Mouse (Mus musculus) embryonic facial prominence, embryonic 14.5 days (tissue): ENCODE measurements at regions not wholly inside any gene's neighbourhood (a gene's known extent, or its start where the extent isn't known, plus 50 kb on each side); places are given as distances from the start of the nearest gene placed in this dataset.

Experiments
- ATAC-seq: fragments of 200-750 bp; cut with Nextera tagmentation; 2 replicates; pipeline ENCODE4 v1.8.0; 2017; ENCODE audit warnings: low read depth, moderate number of reproducible peaks, moderate TSS enrichment
- DNase-seq: peaks from one replicate; pipeline ENCODE4 v3.0.0-alpha.2; 2015; ENCODE audit warnings: low spot score
- H3K27ac ChIP-seq: fragments of 300-500 bp; sonication (generic); replicated peaks from 2 replicates; pipeline ENCODE4 v1.5.1; 2014; ENCODE audit warnings: low read depth, mild to moderate bottlenecking, low read length, moderate library complexity
- H3K27me3 ChIP-seq: fragments of 300-500 bp; sonication (generic); replicated peaks from 2 replicates; pipeline ENCODE4 v1.6.1; 2014; ENCODE audit warnings: low read length; ENCODE audit not compliant: control insufficient read depth, insufficient read depth
- H3K36me3 ChIP-seq: fragments of 300-500 bp; sonication (generic); 2 replicates; pipeline ENCODE4 v1.6.1; 2014; ENCODE audit warnings: low read length, mixed read lengths; ENCODE audit not compliant: control insufficient read depth, insufficient read depth
- H3K4me1 ChIP-seq: fragments of 300-500 bp; sonication (generic); 2 replicates; pipeline ENCODE4 v1.6.1; 2014; ENCODE audit warnings: antibody characterized with exemption, low read length; ENCODE audit not compliant: control insufficient read depth, insufficient read depth
- H3K4me2 ChIP-seq: fragments of 300-500 bp; sonication (generic); 2 replicates; pipeline ENCODE4 v1.6.1; 2014; ENCODE audit warnings: low read depth, mild to moderate bottlenecking, low read length, moderate library complexity, mixed read lengths
- H3K4me3 ChIP-seq: fragments of 300-500 bp; sonication (generic); 2 replicates; pipeline ENCODE4 v1.5.1; 2014; ENCODE audit warnings: low read depth, mild to moderate bottlenecking, low read length
- H3K9ac ChIP-seq: fragments of 300-500 bp; sonication (generic); 2 replicates; pipeline ENCODE4 v1.6.1; 2014; ENCODE audit warnings: low read depth, mild to moderate bottlenecking, low read length, moderate library complexity, mixed read lengths
- H3K9me3 ChIP-seq: fragments of 300-500 bp; sonication (generic); 2 replicates; pipeline ENCODE4 v1.6.1; 2016; ENCODE audit warnings: low read length; ENCODE audit not compliant: control insufficient read depth
- WGBS: fragments of 180-500 bp; shearing (Covaris S2); extraction: QIAGEN DNeasy Blood & Tissue Kit; methylation state at CpG from one replicate; pipeline ENCODE4 v1.1.7; 2014; 5-methylcytosine and 5-hydroxymethylcytosine counted together

- no peak overlapping the region for H3K4me3 ChIP-seq
- no peaks in the 10 kb centered on the region for H3K27me3 ChIP-seq
- no peak for DNase-seq
- H3K27ac ChIP-seq, result no peak overlapping the region
- no peak overlapping the region for H3K9ac ChIP-seq
- ATAC-seq, result no peak
- WGBS, result 74% methylated on average over 6 of the region's 6 CpGs
- no peaks in the 10 kb centered on the region for H3K9me3 ChIP-seq
- H3K36me3 ChIP-seq, result no peaks in the 10 kb centered on the region
- H3K4me1 ChIP-seq, result no peaks in the 10 kb centered on the region
- no peak overlapping the region for H3K4me2 ChIP-seq
These were observed 309.2 kb upstream of the Negr1 start for GRCm38 (mm10) chr3:156252256-156252861.

GRCm38 (mm10) chr3:156253172-156253934 lies 308.2 kb upstream of the Negr1 start:
- WGBS, result 71% methylated on average over 7 of the region's 7 CpGs
- no peaks in the 10 kb centered on the region for H3K27me3 ChIP-seq
- DNase-seq, result no peak

GRCm38 (mm10) chr3:156256719-156257118 lies 304.9 kb upstream of the Negr1 start:
- Histone ChIP-seq H3K27me3 (no peaks in the 10 kb centered on the region), H3K36me3 (no peaks in the 10 kb centered on the region), H3K9me3 (no peaks in the 10 kb centered on the region), H3K4me3 (no peak overlapping the region), H3K4me1 (no peaks in the 10 kb centered on the region), H3K9ac (no peak overlapping the region), H3K27ac (no peak overlapping the region), H3K4me2 (no peak overlapping the region)
- DNase-seq (no peak), ATAC-seq (no peak)
- 95% methylated on average over 6 of the region's 7 CpGs for WGBS

More at GRCm38 (mm10) chr3:156253172-156253934, 308.2 kb upstream of the Negr1 start:
- H3K4me3 ChIP-seq, result no peak overlapping the region
- no peaks in the 10 kb centered on the region for H3K36me3 ChIP-seq
- no peak overlapping the region for H3K9ac ChIP-seq
- no peaks in the 10 kb centered on the region for H3K9me3 ChIP-seq
- ATAC-seq, result no peak
- no peak overlapping the region for H3K27ac ChIP-seq
- no peaks in the 10 kb centered on the region for H3K4me1 ChIP-seq
- H3K4me2 ChIP-seq, result no peak overlapping the region

GRCm38 (mm10) chr3:156264654-156265053 lies 296.9 kb upstream of the Negr1 start:
- H3K9me3 ChIP-seq, result no peaks in the 10 kb centered on the region
- DNase-seq, result no peak
- no peak for ATAC-seq
- no peak overlapping the region for H3K4me3 ChIP-seq
- no peak overlapping the region for H3K27ac ChIP-seq
- H3K4me1 ChIP-seq, result no peaks in the 10 kb centered on the region
- no peak overlapping the region for H3K4me2 ChIP-seq
- WGBS, result 90% methylated on average over 6 of the region's 6 CpGs
- H3K9ac ChIP-seq, result no peak overlapping the region
- H3K27me3 ChIP-seq, result no peaks in the 10 kb centered on the region
- H3K36me3 ChIP-seq, result no peaks in the 10 kb centered on the region

GRCm38 (mm10) chr3:156267727-156268126 lies 293.9 kb upstream of the Negr1 start:
- H3K9me3 ChIP-seq, result no peaks in the 10 kb centered on the region
- H3K4me1 ChIP-seq, result no peaks in the 10 kb centered on the region
- H3K27me3 ChIP-seq, result no peaks in the 10 kb centered on the region
- H3K4me3 ChIP-seq, result no peak overlapping the region
- no peaks in the 10 kb centered on the region for H3K36me3 ChIP-seq
- 65% methylated on average over 4 of the region's 4 CpGs for WGBS
- no peak overlapping the region for H3K9ac ChIP-seq
- no peak overlapping the region for H3K27ac ChIP-seq
- ATAC-seq (no peak), DNase-seq (peak; percentile 13)
- no peak overlapping the region for H3K4me2 ChIP-seq

- 49% methylated on average over 3 of the region's 3 CpGs for WGBS
- ATAC-seq (peak; percentile 60; the same call in 1 of the 2 replicates), DNase-seq (peak; percentile 86)
- Histone ChIP-seq H3K27ac (0 out of 2 replicates have a peak overlapping the region, but pooled peaks have one; percentile 48), H3K9me3 (no peaks in the 10 kb centered on the region), H3K4me2 (no peak overlapping the region), H3K36me3 (no peaks in the 10 kb centered on the region), H3K4me3 (no peak overlapping the region), H3K27me3 (no peaks in the 10 kb centered on the region), H3K9ac (no peak overlapping the region), H3K4me1 (0 out of 2 replicates have a peak, but pooled peaks cover 3% of the 10 kb centered on the region)
These were observed 261.4 kb upstream of the Negr1 start for GRCm38 (mm10) chr3:156299984-156300770.

GRCm38 (mm10) chr3:156301302-156301701 lies 260.3 kb upstream of the Negr1 start:
- H3K27ac ChIP-seq, result no peak overlapping the region
- no peak overlapping the region for H3K4me3 ChIP-seq
- no peaks in the 10 kb centered on the region for H3K36me3 ChIP-seq
- H3K4me1 ChIP-seq, result 0 out of 2 replicates have a peak, but pooled peaks cover 3% of the 10 kb centered on the region
- ATAC-seq (no peak), DNase-seq (no peak)
- H3K27me3 ChIP-seq, result no peaks in the 10 kb centered on the region
- H3K9me3 ChIP-seq, result no peaks in the 10 kb centered on the region
- 54% methylated on average over 1 of the region's 1 CpGs for WGBS
- no peak overlapping the region for H3K9ac ChIP-seq
- no peak overlapping the region for H3K4me2 ChIP-seq

- H3K27me3 ChIP-seq, result no peaks in the 10 kb centered on the region
- no peak overlapping the region for H3K27ac ChIP-seq
- DNase-seq (no peak), ATAC-seq (no peak)
- WGBS, result 59% methylated on average over 3 of the region's 3 CpGs
- no peak overlapping the region for H3K4me2 ChIP-seq
- H3K4me1 ChIP-seq, result 0 out of 2 replicates have a peak, but pooled peaks cover 3% of the 10 kb centered on the region
- H3K9me3 ChIP-seq, result no peaks in the 10 kb centered on the region
- no peaks in the 10 kb centered on the region for H3K36me3 ChIP-seq
- H3K4me3 ChIP-seq, result no peak overlapping the region
- H3K9ac ChIP-seq, result no peak overlapping the region
These were observed 259.8 kb upstream of the Negr1 start for GRCm38 (mm10) chr3:156301745-156302144.
